Mouse (Mus musculus) megakaryocyte, embryonic 14.5 days (primary cell): ENCODE measurements around the gene Zbtb18.

Experiments
- FLI1 ChIP-seq: IDR thresholded peaks from 2 replicates; pipeline ENCODE4 v1.6.1; 2012; ENCODE audit warnings: low read length, inconsistent platforms, mixed read lengths
- GATA1 ChIP-seq: IDR thresholded peaks from 3 replicates; pipeline ENCODE4 v1.6.1; 2012; ENCODE audit warnings: mixed read lengths, low read length, inconsistent platforms, borderline replicate concordance

DNA sequence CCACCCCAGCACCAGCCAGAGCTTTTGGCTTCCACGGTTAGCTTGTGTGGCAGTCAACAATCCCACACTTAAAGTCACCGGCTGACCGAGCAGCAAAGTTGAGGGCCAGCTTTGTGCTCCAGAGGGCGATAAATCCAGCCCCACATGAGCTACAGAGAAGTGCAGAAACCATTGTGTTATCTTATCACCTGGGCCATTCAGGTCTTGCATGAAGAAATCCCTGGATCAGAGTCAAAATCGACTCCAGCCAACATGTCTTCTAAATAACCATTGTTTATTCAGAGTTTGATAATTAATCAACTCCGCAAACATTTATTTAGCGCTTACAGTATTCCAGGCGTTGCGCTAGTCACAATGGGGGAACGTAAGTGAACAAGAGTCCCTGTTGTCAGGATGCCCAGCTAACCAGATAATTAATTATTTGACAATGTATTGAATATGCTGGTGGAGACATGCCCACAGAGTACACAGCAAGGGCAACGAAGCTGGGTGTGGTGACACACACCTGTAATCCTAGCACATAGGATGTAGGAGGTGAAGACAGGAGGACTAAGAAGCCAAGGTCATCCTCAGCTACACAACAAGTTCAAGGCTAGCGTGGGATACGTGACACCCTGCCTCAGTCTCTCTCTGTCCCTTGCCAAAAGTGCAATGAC is 33.5 kb downstream of the Zbtb18 start:
- TF ChIP-seq GATA1 (no peak), FLI1 (no peak)
